Mouse (Mus musculus) ES-Bruce4 (cell line): Measurements from ENCODE around the gene Nrarp.

Experiments
- CTCF ChIP-seq: IDR thresholded peaks from one replicate; pipeline ENCODE4 v1.8.1; 2011; ENCODE audit warnings: low read depth, low read length
- EP300 ChIP-seq: IDR thresholded peaks from 2 replicates; pipeline ENCODE4 v1.6.1; 2011; ENCODE audit warnings: low read depth, low read length; ENCODE audit not compliant: insufficient read depth
- POLR2A ChIP-seq: IDR thresholded peaks from one replicate; pipeline ENCODE4 v1.8.1; 2011; ENCODE audit warnings: low read length; ENCODE audit not compliant: insufficient read depth

GRCm38 (mm10) chr2:25229582-25229981 lies 49.0 kb downstream of the Nrarp start:
- no peak for TF ChIP-seq POLR2A
- TF ChIP-seq CTCF: no peak
- no peak for TF ChIP-seq EP300
